Mouse (Mus musculus) inflammation-experienced regulatory T-cells, adult 16 weeks (primary cell): ENCODE data around the gene Nkx2-4. TPM values are rescaled to one million over a fixed set of nuclear protein-coding genes. Genes with fewer than 3 reads are reported as not detected.

ENCODE experiments used
- polyA plus RNA-seq: library from polyadenylated mRNA; unstranded; fragments of 100-300 nt; shearing (Covaris generic); gene quantifications from one replicate; pipeline ENCODE4 v1.2.1, GENCODE M21; 2017

Gene Nkx2-4
- not detected for polyA plus RNA-seq

DNA sequence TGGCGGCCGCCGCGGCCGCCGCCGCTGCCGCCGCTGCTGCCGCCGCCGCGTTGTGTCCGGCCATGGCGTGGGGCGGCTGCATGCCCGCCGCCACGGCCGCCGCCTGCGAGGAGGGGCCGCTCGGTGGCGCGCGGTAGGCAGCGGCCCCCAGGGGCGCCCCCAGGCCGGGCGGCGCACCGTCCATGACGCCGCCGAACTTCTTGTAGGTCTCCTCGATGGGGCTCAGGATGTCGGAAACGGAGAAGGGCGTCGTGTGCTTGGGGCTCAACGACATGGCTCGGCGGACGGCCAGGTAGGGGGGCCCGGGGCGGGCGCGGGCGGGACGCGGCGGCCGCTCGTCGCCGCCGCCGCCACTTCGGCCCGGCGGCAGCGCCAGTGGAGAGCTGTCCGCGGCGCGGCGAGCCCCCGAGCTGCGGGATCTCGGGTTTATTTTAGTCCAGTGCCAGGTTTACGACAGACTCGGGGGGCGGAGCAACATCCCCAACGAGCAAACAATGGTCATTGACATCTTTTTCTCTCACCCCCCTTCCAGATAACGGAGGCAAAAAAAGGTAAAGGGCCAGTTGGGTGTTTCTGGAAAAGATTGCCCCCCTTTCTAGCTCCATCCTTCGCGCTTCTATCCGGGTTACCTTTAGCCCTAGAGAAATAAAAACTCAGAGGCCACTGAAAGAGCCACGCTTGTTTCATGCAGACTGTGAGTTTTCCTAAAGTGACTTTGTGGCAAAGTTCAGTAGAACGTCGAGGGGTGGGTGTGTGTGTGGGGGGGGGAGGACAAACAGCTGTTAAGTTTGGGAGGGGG is at the start of gene Nkx2-4:
Gene Nkx2-4, minus strand, starts transcription at position 374 of the 799 bp plus-strand sequence.

Other genes starting within 250 kb of the Nkx2-4 start
- gene Kiz, start 229.6 kb downstream of the Nkx2-4 start, polyA plus RNA-seq = 24.2 TPM
- gene Xrn2, start 72.4 kb downstream of the Nkx2-4 start, polyA plus RNA-seq = 178 TPM
- not detected for gene Nkx2-2, start 108.8 kb upstream of the Nkx2-4 start, polyA plus RNA-seq